Mouse (Mus musculus) natural killer cell, adult 2 months (primary cell): ENCODE measurements around the gene Kcnc3.

Experiments
- DNase-seq, 2 experiments: peaks; one replicate each; pipeline ENCODE4 v3.0.0; 2022; ENCODE audit warnings: low spot score in 2 of 2

Gene Kcnc3

DNA sequence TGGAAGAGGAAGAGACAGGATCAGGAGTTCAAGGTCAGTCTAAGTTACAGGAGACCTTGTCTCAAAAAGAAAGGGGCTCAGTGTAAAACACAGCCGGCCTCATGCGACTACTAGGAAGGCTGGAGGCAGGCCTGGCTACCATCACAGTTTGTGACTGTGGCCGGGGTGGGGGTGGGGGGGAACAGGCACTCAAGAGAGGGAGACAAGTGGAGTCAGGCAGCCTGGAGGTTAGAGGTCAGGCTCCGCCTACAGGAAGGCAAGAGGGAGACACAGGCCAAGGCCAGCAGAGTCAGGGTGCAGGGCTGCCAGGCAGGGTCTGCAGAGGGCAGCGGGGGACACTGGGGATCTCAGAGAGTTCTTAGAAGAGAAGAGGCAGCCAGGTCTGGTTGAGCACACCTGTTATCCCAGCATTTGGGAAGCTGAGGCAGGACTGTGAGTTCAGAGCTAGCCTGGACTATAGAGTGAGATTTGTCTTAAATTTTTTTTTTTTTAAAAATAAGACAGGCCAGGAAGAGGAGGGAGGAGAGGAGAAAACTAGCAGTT lies 6.6 kb downstream of the Kcnc3 start:
- no peak for DNase-seq

DNA sequence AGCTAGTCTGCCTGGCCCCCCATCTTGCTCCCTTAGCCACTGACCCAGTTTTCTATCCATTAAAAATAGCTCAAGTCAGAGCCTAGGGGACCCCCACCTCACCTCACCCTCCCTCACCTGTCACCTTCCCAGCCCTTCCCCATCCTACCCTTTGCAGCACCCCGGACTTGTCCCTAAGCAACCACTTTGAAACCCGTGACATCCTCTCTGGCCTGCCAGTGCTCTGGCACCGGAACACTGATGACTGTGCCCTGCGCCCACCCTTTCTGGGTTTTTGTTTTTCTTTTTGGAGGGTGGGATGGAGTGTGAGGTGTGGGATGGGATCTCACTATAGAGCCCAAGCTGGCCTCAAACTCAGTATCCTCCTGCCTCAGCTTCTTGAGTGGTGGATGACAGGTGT lies 7.2 kb downstream of the Kcnc3 start:
- DNase-seq = no peak

DNA sequence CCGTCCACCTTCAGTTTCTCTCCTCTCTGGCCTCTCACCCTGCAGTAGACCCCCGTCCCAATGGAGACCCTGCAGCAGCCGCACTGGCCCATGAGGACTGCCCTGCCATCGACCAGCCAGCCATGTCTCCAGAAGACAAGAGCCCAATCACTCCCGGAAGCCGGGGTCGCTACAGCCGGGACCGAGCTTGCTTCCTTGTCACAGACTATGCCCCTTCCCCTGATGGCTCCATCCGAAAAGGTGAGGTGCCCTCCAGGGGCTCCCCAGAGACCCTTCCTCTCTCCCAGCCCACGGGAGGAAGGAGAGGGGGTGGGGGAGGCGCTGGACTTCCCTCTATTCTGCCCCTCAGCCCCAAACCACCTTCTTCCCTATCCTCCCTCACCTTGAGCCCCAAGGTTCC lies 7.9 kb downstream of the Kcnc3 start:
- DNase-seq = no peak

DNA sequence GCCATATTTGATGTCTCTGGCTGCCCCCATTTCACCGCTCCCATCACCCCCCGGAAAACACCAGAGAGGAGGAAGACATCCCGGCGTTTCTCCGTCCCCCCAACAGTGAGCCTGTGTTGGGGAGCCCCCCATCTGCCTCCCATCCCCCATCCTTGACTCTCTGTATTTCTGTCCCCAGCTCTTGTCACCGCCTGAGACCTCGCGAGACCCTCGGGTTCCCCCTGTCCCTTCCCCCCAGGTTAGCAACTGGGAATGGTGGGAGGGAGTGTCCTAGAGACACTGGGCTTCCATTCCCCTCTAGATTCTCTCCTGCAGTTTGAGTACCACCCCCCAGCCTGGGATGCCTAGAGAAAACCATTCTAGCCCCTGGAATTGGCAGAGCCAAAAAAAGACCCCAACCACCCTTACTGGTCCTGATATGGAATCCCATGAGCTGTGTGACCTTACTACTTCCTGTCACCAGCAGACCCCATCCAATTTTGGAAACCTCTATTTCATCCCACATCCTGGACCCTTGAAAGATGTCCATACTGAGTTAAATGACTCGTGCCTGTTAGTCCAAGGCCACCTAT lies 10.3 kb downstream of the Kcnc3 start:
- no peak for DNase-seq

DNA sequence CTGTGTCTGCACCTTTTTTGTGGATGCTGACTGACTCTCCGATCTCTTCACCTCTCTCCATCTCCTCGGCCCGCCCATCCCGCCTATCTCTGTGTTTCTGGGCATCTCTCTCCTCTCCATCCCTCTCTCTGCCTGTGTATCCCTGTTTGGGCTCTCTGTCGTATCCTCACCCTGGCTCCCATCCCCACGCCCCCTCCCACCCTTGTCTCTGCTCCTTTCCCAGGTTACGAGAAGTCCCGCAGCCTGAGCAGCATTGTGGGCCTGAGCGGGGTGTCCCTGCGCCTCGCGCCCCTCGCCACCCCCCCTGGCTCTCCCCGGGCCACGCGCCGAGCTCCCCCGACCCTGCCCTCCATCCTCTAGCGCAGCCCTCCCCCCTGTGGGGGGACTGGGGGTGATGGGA lies 11.2 kb downstream of the Kcnc3 start:
- no peak for DNase-seq

DNA sequence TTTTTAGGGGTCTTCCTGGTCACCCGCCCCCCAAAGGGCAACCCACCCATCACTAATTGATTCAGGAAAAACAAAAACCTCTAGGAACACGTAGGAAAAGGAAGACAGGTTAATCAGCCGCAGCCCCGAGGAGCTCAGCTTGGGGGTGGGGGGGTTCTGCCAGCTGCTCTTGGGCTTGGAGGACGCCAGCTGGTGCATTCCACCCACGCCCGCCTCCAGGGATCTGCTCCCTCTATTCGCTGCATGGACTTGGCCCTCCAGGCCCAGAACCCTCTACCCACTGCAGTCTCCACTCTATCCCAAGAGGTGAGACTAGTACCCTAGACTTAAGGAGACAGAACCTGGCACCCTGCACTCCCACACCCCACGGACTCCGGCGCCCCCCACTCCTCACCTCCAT lies 12.0 kb downstream of the Kcnc3 start:
- DNase-seq = no peak

DNA sequence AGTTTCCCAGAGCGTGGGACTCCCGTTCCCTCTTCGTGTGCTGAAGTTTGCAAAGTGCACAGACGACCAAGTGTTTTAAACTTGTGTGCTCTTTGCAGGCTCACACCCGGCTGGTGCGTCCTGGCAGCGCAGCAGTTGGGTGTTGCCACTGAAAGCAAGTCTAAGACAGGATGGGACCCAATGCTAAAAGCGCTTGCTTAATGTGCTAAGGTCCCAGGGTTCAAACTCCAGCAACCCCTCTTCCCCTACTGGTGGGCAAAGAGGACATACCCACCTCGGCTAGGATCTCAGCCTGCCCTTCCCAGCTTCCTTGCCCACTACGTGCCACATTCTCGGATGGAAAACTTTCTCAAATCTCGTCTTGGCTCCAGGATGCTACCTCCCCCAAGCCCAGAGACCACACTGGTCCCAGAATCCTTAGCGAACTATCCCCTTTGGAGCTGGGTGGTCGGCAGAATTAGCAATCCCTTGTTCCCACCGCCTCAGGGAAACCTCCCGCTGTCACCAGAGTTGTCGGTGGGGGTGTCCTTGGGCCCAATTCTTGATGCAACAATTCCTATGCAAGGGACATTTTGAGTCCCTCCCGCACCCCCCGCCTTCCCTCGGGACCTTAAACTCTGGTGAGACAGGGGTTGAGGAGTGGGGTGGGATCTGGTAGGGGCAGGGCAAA lies 12.9 kb downstream of the Kcnc3 start:
- DNase-seq = no peak

DNA sequence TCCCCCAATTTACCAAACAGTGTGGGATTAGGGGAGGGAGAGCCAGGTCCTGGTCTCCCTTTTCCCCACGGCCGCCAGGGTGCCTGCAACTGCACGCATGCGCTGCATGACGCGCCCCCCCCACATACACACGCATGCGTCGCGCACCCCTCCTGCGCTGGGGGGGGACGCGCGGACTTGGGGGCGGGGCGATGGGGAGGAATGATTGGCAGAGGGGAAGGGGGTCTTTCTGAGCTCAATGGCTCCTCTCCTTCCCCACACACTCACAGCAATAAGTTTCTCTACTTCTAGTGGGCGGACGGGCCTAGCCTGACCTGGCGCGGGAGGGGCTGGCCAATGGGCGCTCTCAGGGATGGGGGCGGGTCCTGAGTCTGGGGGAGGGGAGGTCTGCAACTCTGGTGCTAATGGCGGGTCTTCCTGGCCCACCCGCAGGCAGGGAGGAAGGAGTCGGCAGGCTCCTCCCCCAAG lies 13.7 kb downstream of the Kcnc3 start:
- no peak for DNase-seq

DNA sequence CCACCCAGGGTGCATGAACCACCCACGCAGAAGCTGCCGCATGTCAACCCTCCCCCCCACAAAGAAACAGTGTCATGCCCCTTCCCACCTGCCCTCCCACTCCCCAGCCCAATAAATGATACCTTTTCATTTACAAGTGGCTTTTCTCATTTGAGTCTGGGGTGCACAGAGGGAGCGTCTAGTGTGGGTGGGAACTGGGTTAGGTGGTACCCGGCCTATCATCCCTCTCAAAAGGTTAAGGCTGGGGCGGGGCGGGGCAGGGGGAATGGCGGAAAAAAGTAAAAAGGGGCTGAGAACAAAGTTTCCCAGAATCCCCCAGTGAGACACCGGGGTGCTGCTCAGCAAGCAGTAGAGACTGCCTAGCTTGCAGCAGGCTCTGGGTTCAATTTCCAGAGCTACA lies 14.2 kb downstream of the Kcnc3 start:
- DNase-seq = no peak

DNA sequence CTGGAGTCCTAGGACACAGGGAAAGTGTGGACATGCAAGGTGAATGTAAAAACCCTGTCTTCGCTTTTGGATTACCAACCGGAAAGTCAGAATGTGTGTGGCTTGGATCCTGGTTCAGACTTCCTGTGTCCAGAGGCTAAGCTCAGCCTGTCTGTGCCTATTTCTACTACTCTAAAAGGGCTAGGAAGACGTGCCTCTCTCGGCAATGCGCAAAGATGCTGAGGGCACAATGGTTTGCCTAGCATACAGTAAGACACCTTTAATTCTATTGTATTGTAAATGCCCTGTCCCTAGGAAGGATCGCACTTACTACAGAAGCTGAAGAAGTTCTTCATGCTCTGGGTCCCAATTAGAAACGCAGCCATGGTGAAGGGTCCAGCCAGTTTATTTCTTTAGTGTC lies 15.0 kb downstream of the Kcnc3 start:
- no peak for DNase-seq

DNA sequence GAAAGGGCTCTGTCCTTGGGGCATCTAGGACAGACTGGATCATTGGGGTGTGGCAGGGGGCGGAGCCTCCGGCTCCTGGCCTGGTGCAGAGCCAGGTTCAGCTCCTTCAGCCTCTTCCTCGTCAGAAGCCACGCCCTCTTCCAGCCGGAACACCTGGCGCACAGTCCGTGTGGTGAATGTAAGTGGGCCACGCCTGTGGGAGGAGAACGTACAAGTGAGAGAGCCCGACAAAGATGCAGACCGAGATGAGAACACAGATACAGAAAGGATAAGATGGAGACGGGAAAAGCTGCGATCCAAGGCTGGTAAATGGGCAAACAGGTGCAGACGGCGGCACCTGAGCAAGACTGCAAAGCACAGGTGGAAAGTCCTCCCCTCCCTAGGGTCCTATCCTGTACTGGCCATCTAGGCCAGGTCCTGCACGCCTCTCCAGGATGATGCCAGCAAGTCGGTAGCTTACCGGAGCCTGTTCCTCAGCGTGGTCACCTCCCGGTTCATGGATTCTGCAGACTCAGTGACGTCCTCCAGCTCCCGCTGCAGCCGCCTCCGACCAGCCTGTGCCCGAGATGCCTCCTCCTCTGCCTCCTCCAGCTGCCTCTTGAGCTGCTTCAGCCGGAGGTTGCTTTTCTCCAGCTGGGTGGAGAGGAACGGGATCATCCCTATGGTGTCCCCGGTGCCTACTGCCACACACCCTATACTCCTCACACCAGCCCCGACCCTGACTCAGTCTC lies 15.9 kb downstream of the Kcnc3 start:
- no peak for DNase-seq

DNA sequence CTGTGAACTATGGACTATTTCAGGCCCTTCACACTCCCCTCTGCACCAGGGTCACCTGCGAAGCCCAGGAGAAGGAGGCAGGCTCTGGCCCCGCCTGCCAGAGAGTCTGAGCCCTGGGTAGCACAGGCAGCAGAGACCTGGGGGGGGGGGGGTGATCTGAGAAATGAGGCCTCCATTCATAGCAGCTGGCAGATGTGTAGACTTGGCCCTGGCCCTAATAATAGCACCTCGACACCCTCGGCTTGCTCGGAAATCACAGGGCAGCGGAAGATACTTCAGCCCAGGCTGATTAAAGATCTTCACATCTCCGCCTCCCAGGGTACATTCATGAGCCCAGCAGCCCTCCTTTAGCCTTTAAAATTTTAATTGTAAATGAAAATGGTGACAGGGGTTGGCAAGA lies 21.7 kb downstream of the Kcnc3 start:
- DNase-seq = no peak

DNA sequence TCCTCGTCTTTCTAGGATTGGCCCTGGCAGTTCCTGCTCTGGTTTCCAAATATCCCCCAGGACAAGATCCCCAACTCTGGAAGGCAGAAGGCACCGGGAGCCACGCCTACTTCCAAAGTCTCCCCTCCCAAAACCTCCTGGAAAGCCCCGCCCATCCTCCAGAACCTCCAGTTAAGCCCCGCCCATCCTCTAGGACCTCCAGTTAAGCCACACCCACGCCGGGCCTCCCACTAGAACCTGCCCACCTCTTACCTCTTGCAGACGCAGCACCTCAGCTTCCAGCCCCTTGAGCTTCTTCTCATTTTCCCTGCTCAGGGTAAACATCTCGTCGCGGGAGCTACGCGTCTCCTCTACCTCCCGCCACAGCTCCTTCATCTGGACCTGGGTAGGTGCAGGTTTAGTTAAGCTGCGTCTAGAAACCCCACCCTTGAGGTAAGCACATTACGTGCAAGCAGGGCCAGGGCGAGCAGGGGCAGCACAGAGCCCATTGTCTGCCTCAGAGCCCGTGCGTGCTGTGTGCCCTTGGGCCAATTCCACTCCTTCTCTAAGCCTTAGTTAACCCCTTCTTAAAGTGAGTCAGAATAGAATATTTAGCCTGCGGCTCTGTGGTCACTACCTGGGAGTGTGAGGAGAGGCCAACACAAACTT lies 23.7 kb downstream of the Kcnc3 start:
- DNase-seq = no peak

DNA sequence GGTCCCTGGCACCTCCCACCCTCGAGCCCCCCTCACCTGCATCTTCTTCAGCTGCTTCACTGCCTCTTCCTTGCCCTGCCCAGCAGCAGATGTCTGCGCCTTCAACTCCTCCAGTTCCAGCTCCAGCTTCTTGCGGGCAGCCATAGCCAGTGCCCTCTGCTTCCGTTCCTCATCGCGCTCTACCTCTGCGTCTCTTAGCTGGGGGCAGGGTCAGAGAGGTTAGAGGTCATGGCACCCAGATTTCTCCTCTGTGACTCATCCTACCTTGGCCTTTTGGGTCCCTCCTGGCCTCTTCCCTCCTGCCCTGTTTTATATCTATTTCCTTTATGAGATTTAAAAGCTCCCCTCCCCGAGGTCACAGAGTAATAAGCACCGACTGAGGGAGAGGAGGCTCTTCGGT lies 24.8 kb downstream of the Kcnc3 start:
- no peak for DNase-seq

DNA sequence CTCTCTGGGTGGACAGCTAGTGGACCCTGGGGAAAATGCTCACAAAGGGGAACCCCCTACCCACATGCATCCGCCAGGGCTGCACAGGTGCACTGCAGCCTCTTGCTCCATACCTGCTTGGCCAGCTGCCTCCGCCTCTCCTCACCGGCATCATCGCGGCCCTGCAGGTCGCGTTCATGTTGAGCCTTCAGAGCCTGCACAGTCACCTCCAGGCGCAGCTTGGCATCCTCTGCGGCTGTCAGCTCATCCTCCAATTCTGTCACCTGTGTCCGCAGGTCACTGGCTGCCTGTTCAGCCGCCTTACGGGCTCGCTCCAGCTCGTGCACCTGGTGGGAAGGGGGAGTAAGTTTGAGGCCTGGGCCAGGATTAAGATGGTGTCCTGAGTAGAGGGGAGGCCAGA lies 25.5 kb downstream of the Kcnc3 start:
- no peak for DNase-seq

DNA sequence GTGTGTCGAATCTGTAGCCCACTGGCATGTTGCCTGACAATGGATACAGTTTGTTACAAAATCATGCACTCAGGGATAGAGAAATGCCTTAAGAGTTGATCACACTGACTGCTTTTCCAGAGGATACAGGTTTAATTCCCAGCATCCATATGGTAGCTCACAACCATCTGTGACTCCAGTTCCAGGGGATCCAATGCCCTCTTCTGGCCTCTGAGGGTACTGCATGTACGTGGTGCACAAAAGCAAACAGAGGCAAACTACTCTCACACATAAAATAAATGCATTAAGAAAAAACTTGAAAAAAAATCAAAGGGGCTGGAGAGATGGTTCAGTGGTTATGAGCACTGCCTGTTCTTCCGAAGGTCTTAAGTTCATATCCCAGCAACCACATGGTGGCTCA lies 26.6 kb downstream of the Kcnc3 start:
- DNase-seq = no peak

DNA sequence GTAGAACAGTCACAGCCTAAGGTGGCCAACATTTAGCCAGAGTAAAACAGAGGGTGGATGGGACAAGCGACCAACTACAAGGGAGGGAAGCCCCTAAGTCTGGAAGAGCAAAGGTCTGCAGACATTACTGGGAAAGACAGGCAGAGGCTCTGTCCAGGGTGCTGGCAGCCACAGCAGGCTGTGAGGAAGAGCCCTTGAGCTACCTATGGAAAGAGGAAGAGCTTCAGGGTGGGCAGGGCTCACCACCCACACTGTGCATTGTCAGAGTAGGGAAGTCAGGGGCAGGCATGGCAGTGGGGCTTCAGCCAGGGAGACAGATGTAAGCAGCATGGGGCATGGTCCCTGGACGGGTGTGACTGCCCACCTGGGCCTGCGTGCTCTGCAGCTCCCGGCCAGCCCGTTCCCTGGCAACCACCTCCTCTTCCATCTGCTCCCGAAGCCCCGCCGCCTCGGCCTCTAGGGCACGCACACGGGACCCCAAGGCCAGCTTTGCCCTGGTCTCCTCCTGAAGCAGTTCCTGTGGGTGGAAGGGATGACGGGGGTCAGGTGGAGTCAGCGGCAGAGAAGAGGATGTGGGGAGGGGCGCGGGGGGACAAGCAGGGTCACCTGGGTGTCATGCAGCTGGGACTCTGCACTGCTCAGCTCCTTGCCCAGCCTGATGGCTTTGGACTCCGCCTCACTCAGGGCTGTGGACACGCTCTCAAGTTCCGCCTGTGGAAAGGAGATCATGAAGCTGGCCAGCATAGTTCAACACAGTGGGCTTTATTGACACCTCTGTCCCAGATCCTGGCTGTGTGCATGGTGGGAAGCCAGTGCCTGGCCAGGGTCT lies 33.5 kb downstream of the Kcnc3 start:
- no peak for DNase-seq

DNA sequence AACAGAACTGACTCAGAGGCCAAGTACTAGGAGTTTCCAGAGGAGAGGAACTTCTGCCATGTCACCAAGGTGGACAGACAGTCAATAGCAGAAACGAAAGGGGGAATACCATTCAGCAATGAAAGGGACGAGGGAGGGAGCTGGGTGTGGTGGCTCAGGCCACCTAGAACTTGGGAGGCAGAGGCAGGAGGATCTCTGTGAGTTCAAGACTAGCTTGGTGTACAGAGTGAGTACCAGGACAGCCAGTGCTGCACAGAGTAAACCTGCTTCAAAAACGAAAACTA lies 34.0 kb downstream of the Kcnc3 start:
- no peak for DNase-seq

DNA sequence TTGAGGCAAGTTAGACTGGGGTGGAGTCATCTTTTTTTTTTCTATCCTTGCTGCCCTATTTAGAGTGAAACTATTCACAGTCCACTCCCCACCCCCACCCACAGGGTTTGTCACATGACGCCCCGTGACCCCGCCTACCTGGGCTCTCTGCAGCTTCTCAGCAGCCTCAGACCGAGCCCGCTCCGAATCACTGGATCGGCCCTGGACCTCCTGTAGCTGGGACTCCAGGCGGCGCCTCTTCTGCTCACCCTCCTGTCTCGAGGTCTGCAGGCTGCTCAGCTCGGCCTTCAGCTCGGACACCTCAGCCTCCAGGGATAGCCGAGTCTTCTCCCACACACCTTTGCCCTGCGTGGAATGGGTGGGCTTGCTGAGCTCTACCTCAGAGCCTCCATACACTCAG lies 34.4 kb downstream of the Kcnc3 start:
- no peak for DNase-seq

DNA sequence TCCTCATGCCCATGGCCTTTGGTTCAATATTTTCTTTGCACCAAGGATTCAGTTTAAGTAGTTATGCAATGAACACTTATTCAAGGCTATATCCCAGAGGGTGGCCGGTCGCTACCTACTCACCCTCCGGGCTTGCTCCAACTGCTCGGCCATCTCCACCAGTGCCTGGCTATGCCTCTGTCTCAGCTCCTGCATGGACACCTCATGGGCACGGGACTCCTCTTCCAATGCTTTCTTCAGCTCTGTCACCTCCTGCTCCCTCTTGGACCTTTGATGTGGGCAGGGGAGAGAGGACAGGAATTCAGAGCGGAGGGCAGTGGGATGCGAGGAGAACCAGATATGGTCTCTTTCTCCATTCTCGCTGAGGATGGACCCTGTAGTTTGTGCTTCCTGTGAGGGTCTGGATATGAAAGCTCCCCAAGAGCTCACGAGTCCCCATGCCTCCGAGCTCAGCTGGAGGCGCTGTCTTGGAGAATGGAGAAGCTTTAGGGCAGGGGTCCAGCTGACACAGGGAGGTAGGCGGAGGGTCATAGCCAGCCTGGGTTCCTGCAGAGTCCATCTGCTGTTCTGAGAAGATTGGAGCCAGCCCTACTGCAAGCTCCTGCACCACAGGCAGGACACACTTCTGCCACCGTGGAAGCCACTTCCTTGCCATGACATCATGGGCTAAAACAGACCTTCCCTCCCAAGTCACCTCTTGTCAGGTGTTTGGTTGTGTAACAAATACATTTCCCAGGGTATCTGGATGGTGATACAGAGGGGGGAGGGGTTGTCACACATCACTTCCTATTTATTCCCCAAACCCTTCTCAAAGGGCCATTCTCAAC lies 35.0 kb downstream of the Kcnc3 start:
- no peak for DNase-seq

DNA sequence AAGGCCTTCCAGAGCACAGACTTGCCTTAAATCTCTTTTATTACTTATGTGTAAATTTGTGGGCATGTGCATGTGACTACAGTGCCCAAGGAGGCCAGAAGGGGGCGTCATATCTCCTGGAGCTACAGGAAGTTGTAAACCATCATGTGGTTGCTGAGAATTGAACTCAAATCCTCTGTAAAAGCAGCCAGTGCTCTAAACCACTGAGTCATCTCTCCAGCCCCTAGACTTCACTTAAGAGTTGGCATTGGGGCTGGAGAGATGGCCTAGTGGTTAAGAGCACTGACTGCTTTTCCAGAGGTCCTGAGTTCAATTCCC lies 35.6 kb downstream of the Kcnc3 start:
- DNase-seq = no peak
